Mouse (Mus musculus) brain, embryonic 14.5 days (tissue): ENCODE measurements at regions not wholly inside any gene's neighbourhood (a gene's known extent, or its start where the extent isn't known, plus 50 kb on each side); places are given as distances from the start of the nearest gene placed in this dataset.
"Not testable (repeated sequence)": the region's sequence is repeated elsewhere in the genome, so short reads cannot be mapped to it uniquely, and the experiment has no call there.

ENCODE experiments used
- CTCF ChIP-seq: fragments of 200-500 bp; IDR thresholded peaks from 2 replicates; pipeline ENCODE4 v1.5.1; 2012; ENCODE audit warnings: inconsistent platforms, mild to moderate bottlenecking, moderate library complexity, borderline replicate concordance; ENCODE audit not compliant: insufficient read depth, insufficient read length; ENCODE audit errors: extremely low read depth
- POLR2A ChIP-seq: fragments of 200-500 bp; IDR thresholded peaks from 2 replicates; pipeline ENCODE4 v1.6.1; 2012; ENCODE audit warnings: mild to moderate bottlenecking, inconsistent platforms, borderline replicate concordance; ENCODE audit not compliant: poor library complexity, insufficient read depth, insufficient read length, severe bottlenecking; ENCODE audit errors: extremely low read depth

- TF ChIP-seq CTCF, POLR2A: not testable (repeated sequence)
Measured at GRCm38 (mm10) chr9:31621553-31621952, 157.3 kb upstream of the Tmem45b start.
